Mouse (Mus musculus) bone marrow macrophage, adult 2 months (primary cell): ENCODE results near the gene Elp5. TPM values are rescaled to one million over a fixed set of nuclear protein-coding genes. Genes with fewer than 3 reads are reported as not detected.
"Not testable (repeated sequence)": the region's sequence is repeated elsewhere in the genome, so short reads cannot be mapped to it uniquely, and the experiment has no call there.

Experiments
- H3K27ac ChIP-seq: 2 replicates; pipeline ENCODE4 v1.5.1; 2012; ENCODE audit warnings: low read depth, low read length; ENCODE audit not compliant: insufficient read depth
- H3K4me1 ChIP-seq: 2 replicates; pipeline ENCODE4 v1.6.1; 2012; ENCODE audit warnings: low read length; ENCODE audit not compliant: control insufficient read depth, insufficient read depth
- H3K4me3 ChIP-seq: 2 replicates; pipeline ENCODE4 v1.5.1; 2012; ENCODE audit warnings: mild to moderate bottlenecking, low read length, moderate library complexity; ENCODE audit not compliant: insufficient read depth
- CTCF ChIP-seq: IDR thresholded peaks from 2 replicates; pipeline ENCODE4 v1.5.1; 2012; ENCODE audit warnings: low read depth, mild to moderate bottlenecking, low read length, moderate library complexity
- POLR2A ChIP-seq: IDR thresholded peaks from 2 replicates; pipeline ENCODE4 v1.6.1; 2012; ENCODE audit warnings: mild to moderate bottlenecking, low read depth, low read length, borderline replicate concordance
- polyA plus RNA-seq: library from polyadenylated mRNA; stranded (reverse); fragments of >200 nt; gene quantifications from 2 replicates; pipeline ENCODE4 v1.2.4, GENCODE M21; 2012; ENCODE audit not compliant: missing spikeins, insufficient read depth, insufficient read length

The Elp5 gene
- polyA plus RNA-seq, 1 experiment: 41.4 TPM

- peak overlapping the region; percentile 68 for H3K4me3 ChIP-seq
- no peak for TF ChIP-seq POLR2A
- TF ChIP-seq CTCF: no peak
- H3K27ac ChIP-seq: no peak overlapping the region
- H3K4me1 ChIP-seq: peaks cover 20% of the 10 kb centered on the region
Measured at GRCm38 (mm10) chr11:70021264-70022132, 39.2 kb upstream of the Elp5 start.

- H3K4me1 ChIP-seq: peaks cover 20% of the 10 kb centered on the region
- peak overlapping the region; percentile 68 for H3K4me3 ChIP-seq
- H3K27ac ChIP-seq: no peak overlapping the region
- peak; percentile 58 for TF ChIP-seq CTCF
- TF ChIP-seq POLR2A: no peak
Measured at GRCm38 (mm10) chr11:70020731-70021263, 38.5 kb upstream of the Elp5 start.

- peaks cover 20% of the 10 kb centered on the region for H3K4me1 ChIP-seq
- peak overlapping the region; percentile 3; the same call in 1 of the 2 replicates for H3K27ac ChIP-seq
- no peak for TF ChIP-seq POLR2A
- no peak for TF ChIP-seq CTCF
- H3K4me3 ChIP-seq: peak overlapping the region; percentile 16; the same call in 1 of the 2 replicates
Measured at GRCm38 (mm10) chr11:70020022-70020631, 37.8 kb upstream of the Elp5 start.

GRCm38 (mm10) chr11:70019495-70020021 lies 37.2 kb upstream of the Elp5 start:
- TF ChIP-seq POLR2A: no peak
- no peak for TF ChIP-seq CTCF
- H3K4me1 ChIP-seq: peaks cover 22% of the 10 kb centered on the region
- peak overlapping the region; percentile 46; the same call in 1 of the 2 replicates for H3K4me3 ChIP-seq
- no peak overlapping the region for H3K27ac ChIP-seq

GRCm38 (mm10) chr11:70018131-70018990 lies 36.0 kb upstream of the Elp5 start:
- Histone ChIP-seq H3K4me1 (peaks cover 24% of the 10 kb centered on the region), H3K4me3 (peak overlapping the region; percentile 51), H3K27ac (no peak overlapping the region)
- TF ChIP-seq CTCF (no peak), POLR2A (no peak)

GRCm38 (mm10) chr11:70017199-70017767 lies 35.0 kb upstream of the Elp5 start:
- Histone ChIP-seq H3K4me1 (peaks cover 24% of the 10 kb centered on the region), H3K27ac (no peak overlapping the region), H3K4me3 (no peak overlapping the region)
- TF ChIP-seq CTCF (no peak), POLR2A (no peak)

GRCm38 (mm10) chr11:70016669-70017068 lies 34.4 kb upstream of the Elp5 start, which contains the start of gene Dlg4:
Dlg4 (plus strand) TSS chr11:70016942.
- Histone ChIP-seq H3K4me1 (peaks cover 24% of the 10 kb centered on the region), H3K27ac (no peak within 1 kb of the TSS), H3K4me3 (no peak within 1 kb of the TSS)

GRCm38 (mm10) chr11:70016177-70016576 lies 33.9 kb upstream of the Elp5 start:
- peaks cover 24% of the 10 kb centered on the region for H3K4me1 ChIP-seq
- not testable (repeated sequence) for H3K4me3 ChIP-seq, H3K27ac ChIP-seq

More at GRCm38 (mm10) chr11:70016669-70017068, 34.4 kb upstream of the Elp5 start, which contains the start of gene Dlg4:
- TF ChIP-seq POLR2A (no peak), CTCF (no peak)

GRCm38 (mm10) chr11:70015677-70016076 lies 33.4 kb upstream of the Elp5 start:
- H3K4me1 ChIP-seq: peaks cover 24% of the 10 kb centered on the region
- no peak overlapping the region for H3K27ac ChIP-seq
- no peak overlapping the region for H3K4me3 ChIP-seq
- TF ChIP-seq POLR2A (no peak), CTCF (no peak)
